Mouse (Mus musculus) midbrain, embryonic 11.5 days (tissue): ENCODE results near the gene Gm28230. TPM values are rescaled to one million over a fixed set of nuclear protein-coding genes. Genes with fewer than 3 reads are reported as not detected.

Experiments
- microRNA counts: library from miRNA; unstranded; fragments of <30 nt; microRNA quantifications from one replicate; lab custom pipeline; 2015
- microRNA-seq: library from miRNA; unstranded; fragments of <30 nt; microRNA quantifications from one replicate; pipeline ENCODE4, GENCODE M21; 2017
- polyA plus RNA-seq: library from polyadenylated mRNA; unstranded; fragments of >200 nt; fragmentation: Nextera tagmentation; extraction: Ambion mirVana; gene quantifications from 2 replicates; pipeline ENCODE4 v1.2.1, GENCODE M21; 2014

Gm28230 gene
- polyA plus RNA-seq, 1 experiment from 2014 or later = not detected

MicroRNA genes within 50 kb of the gene (microRNA counts, 519-probe panel; counts per million panel counts)
- microRNA mmu-miR-10b (lab: Ali Mortazavi, UCI) = not detected

Small RNA genes within 50 kb of the gene (microRNA-seq; reads per million reads assigned to microRNA genes)
- not detected for gene Gm44463
- 53.5 reads per million, percentile 47 among the genes with 10 or more reads in this experiment for gene Mir10b

Other genes with a start within 250 kb of the Gm28230 start
- 56.2 and 58.4 TPM in 2 replicates for gene Lnpk, start 147.3 kb upstream of the Gm28230 start, polyA plus RNA-seq
- gene Evx2, start 67.2 kb upstream of the Gm28230 start, polyA plus RNA-seq = 1.5 and 1.9 TPM in 2 replicates
- not detected in 2 replicates for gene Hoxd13, start 58.4 kb upstream of the Gm28230 start, polyA plus RNA-seq
- not detected in 2 replicates for gene Hoxd12, start 51.7 kb upstream of the Gm28230 start, polyA plus RNA-seq
- gene Hoxd11, start 47.2 kb upstream of the Gm28230 start, polyA plus RNA-seq = not detected in 2 replicates
- gene Hoxd10, start 34.8 kb upstream of the Gm28230 start, polyA plus RNA-seq = not detected in 2 replicates
- gene Hoxd9, start 29.0 kb upstream of the Gm28230 start, polyA plus RNA-seq = not detected in 2 replicates
- gene Hoxd8, start 22.1 kb upstream of the Gm28230 start, polyA plus RNA-seq = 0.11 TPM in 1 of 2 replicates, not detected in the other
- 0.07 and 0.14 TPM in 2 replicates for gene Hoxd3, start 14.8 kb upstream of the Gm28230 start, polyA plus RNA-seq
- not detected in 2 replicates for gene Hoxd4, start 14.8 kb upstream of the Gm28230 start, polyA plus RNA-seq
- not detected in 2 replicates for gene Hoxd1, start 36.3 kb downstream of the Gm28230 start, polyA plus RNA-seq
- gene Mtx2, start 99.1 kb downstream of the Gm28230 start, polyA plus RNA-seq = 124 and 130 TPM in 2 replicates